Mouse (Mus musculus) embryonic facial prominence, embryonic 12.5 days (tissue): Measurements from ENCODE around the gene Wdr48. TPM values are rescaled to one million over a fixed set of nuclear protein-coding genes. Genes with fewer than 3 reads are reported as not detected.

Source experiments
- ATAC-seq: fragments of 200-750 bp; cut with Nextera tagmentation; 2 replicates; pipeline ENCODE4 v1.8.0; 2017; ENCODE audit not compliant: insufficient number of reproducible peaks, insufficient read depth, low FRiP score, low TSS enrichment
- H3K27ac ChIP-seq: fragments of 300-500 bp; sonication (generic); 2 replicates; pipeline ENCODE4 v1.5.1; 2016; ENCODE audit warnings: mild to moderate bottlenecking
- H3K27me3 ChIP-seq: fragments of 300-500 bp; sonication (generic); 2 replicates; pipeline ENCODE4 v1.6.1; 2016; ENCODE audit warnings: mild to moderate bottlenecking, moderate library complexity
- H3K36me3 ChIP-seq: fragments of 300-500 bp; sonication (generic); 2 replicates; pipeline ENCODE4 v1.6.1; 2016; ENCODE audit warnings: mild to moderate bottlenecking
- H3K4me1 ChIP-seq: fragments of 300-500 bp; sonication (generic); 2 replicates; pipeline ENCODE4 v1.6.1; 2016
- H3K4me2 ChIP-seq: fragments of 300-500 bp; sonication (generic); replicated peaks from 2 replicates; pipeline ENCODE4 v1.6.1; 2016; ENCODE audit warnings: mild to moderate bottlenecking, moderate library complexity
- H3K4me3 ChIP-seq: fragments of 300-500 bp; sonication (generic); 2 replicates; pipeline ENCODE4 v1.5.1; 2016; ENCODE audit warnings: mild to moderate bottlenecking
- H3K9ac ChIP-seq: fragments of 300-500 bp; sonication (generic); 2 replicates; pipeline ENCODE4 v1.6.1; 2016; ENCODE audit warnings: mild to moderate bottlenecking, moderate library complexity
- H3K9me3 ChIP-seq: fragments of 300-500 bp; sonication (generic); 2 replicates; pipeline ENCODE4 v1.6.1; 2016; ENCODE audit warnings: mild to moderate bottlenecking, moderate library complexity
- WGBS: fragments of 180-500 bp; shearing (Covaris S2); methylation state at CpG from one replicate; pipeline ENCODE4 v1.1.7; 2016; 5-methylcytosine and 5-hydroxymethylcytosine counted together
- polyA plus RNA-seq: library from polyadenylated mRNA; unstranded; fragments of >200 nt; fragmentation: Nextera tagmentation; extraction: Ambion mirVana; gene quantifications from 2 replicates; pipeline ENCODE4 v1.2.1, GENCODE M21; 2016

Wdr48 gene
- polyA plus RNA-seq, 1 experiment from 2014 or later: 69.6 TPM

- Histone ChIP-seq H3K9me3 (no peaks in the 10 kb centered on the region), H3K4me1 (no peaks in the 10 kb centered on the region), H3K4me2 (no peak overlapping the region), H3K27ac (no peak overlapping the region), H3K4me3 (no peak overlapping the region), H3K36me3 (peaks cover 91% of the 10 kb centered on the region), H3K27me3 (no peaks in the 10 kb centered on the region), H3K9ac (no peak overlapping the region)
- no peak for ATAC-seq
- 75% methylated on average over 5 of the region's 5 CpGs for WGBS
Measured at GRCm38 (mm10) chr9:119926497-119926896, 31.8 kb downstream of the Wdr48 start.

- Histone ChIP-seq H3K4me1 (peaks cover 5% of the 10 kb centered on the region; the same call in 1 of the 2 replicates), H3K9me3 (no peaks in the 10 kb centered on the region), H3K27ac (no peak overlapping the region), H3K27me3 (no peaks in the 10 kb centered on the region), H3K4me2 (no peak overlapping the region), H3K9ac (no peak overlapping the region), H3K36me3 (peaks cover 52% of the 10 kb centered on the region), H3K4me3 (no peak overlapping the region)
- 92% methylated on average over 12 of the region's 12 CpGs for WGBS
- no peak for ATAC-seq
Measured at GRCm38 (mm10) chr9:119932358-119932757, 37.7 kb downstream of the Wdr48 start.

DNA sequence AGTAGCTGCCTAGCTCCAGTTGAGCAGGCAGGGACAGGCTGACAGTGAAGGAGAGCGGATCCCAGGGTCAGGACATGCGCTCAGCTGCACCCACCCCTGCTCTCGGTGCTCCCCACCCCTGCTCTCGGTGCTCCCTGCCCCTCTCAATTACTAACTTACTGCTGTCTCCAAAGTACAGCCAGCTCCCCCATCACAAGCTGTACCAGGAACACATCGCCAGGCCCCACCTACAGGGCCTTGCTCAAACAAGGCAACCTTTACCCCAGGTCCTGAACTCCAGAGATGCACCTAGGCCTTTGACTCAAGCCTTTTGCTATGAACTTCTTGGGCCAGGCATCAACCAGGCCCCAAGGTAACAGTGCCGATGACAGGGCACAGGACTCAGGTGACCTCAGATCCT, 39.0 kb downstream of the Wdr48 start:
- Histone ChIP-seq H3K4me1 (peaks cover 9% of the 10 kb centered on the region; the same call in 1 of the 2 replicates), H3K36me3 (peaks cover 39% of the 10 kb centered on the region), H3K27ac (no peak overlapping the region), H3K9me3 (no peaks in the 10 kb centered on the region), H3K9ac (no peak overlapping the region), H3K4me3 (no peak overlapping the region), H3K4me2 (no peak overlapping the region), H3K27me3 (no peaks in the 10 kb centered on the region)
- no peak for ATAC-seq
- WGBS: 91% methylated on average over 6 of the region's 6 CpGs

GRCm38 (mm10) chr9:119937005-119937773, 42.5 kb downstream of the Wdr48 start, which contains the start of the genes Gorasp1 and Ttc21a:
Gene Gorasp1 (minus strand): TSS chr9:119937565.
Gene Ttc21a (plus strand): TSS chr9:119937606.
- H3K27ac ChIP-seq: peak within 1 kb of the TSS; percentile 73
- ATAC-seq: peak; percentile 87

GRCm38 (mm10) chr9:119938496-119938895, 43.8 kb downstream of the Wdr48 start:
- Histone ChIP-seq H3K27ac (no peak overlapping the region), H3K9ac (no peak overlapping the region), H3K9me3 (no peaks in the 10 kb centered on the region), H3K36me3 (no peaks in the 10 kb centered on the region), H3K27me3 (no peaks in the 10 kb centered on the region), H3K4me1 (peaks cover 22% of the 10 kb centered on the region), H3K4me3 (no peak overlapping the region), H3K4me2 (no peak overlapping the region)
- no peak for ATAC-seq
- WGBS: 85% methylated on average over 4 of the region's 4 CpGs

More at GRCm38 (mm10) chr9:119937005-119937773, 42.5 kb downstream of the Wdr48 start, which contains the start of the genes Gorasp1 and Ttc21a:
- Histone ChIP-seq H3K9ac (peak within 1 kb of the TSS; percentile 88), H3K4me2 (peak within 1 kb of the TSS; percentile 70), H3K27me3 (no peaks in the 10 kb centered on the region), H3K4me3 (peak within 1 kb of the TSS; percentile 85), H3K4me1 (peaks cover 22% of the 10 kb centered on the region), H3K9me3 (no peaks in the 10 kb centered on the region), H3K36me3 (peaks cover 7% of the 10 kb centered on the region; the same call in 1 of the 2 replicates)
- WGBS: 1% methylated on average over 39 of the region's 40 CpGs

GRCm38 (mm10) chr9:119939646-119940045, 45.0 kb downstream of the Wdr48 start:
- Histone ChIP-seq H3K27ac (peak overlapping the region; percentile 50; the same call in 1 of the 2 replicates), H3K4me3 (no peak overlapping the region), H3K4me1 (peaks cover 22% of the 10 kb centered on the region), H3K9me3 (no peaks in the 10 kb centered on the region), H3K36me3 (no peaks in the 10 kb centered on the region), H3K9ac (no peak overlapping the region), H3K27me3 (no peaks in the 10 kb centered on the region), H3K4me2 (no peak overlapping the region)
- ATAC-seq: no peak
- 28% methylated on average over 10 of the region's 10 CpGs for whole genome bisulfite sequencing

DNA sequence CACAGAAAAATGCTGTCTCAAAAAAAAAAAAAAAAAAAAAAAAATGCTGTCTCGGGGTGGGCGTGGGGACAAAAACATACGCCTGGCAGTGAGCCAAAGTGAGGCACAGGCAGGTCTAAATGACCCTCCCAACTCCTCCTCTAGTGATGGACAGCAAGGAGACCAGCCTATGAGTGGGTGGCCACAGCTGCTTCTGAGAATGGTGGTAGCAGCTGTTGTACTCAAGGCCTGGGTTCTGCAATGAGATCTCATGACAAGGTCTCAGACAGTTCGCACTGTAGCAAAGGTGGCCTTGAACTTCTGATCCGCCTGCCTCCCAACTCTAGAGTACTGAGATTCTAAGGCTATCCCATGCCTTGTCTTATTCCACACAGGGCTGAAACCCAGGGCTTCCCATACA, 46.7 kb downstream of the Wdr48 start:
- ATAC-seq: no peak
- no peaks in the 10 kb centered on the region for H3K9me3 ChIP-seq
- no peak overlapping the region for H3K9ac ChIP-seq
- H3K27ac ChIP-seq: no peak overlapping the region
- H3K27me3 ChIP-seq: no peaks in the 10 kb centered on the region
- peaks cover 20% of the 10 kb centered on the region for H3K4me1 ChIP-seq
- H3K4me2 ChIP-seq: no peak overlapping the region
- H3K36me3 ChIP-seq: no peaks in the 10 kb centered on the region
- H3K4me3 ChIP-seq: no peak overlapping the region
- 81% methylated on average over 5 of the region's 5 CpGs for WGBS

GRCm38 (mm10) chr9:119941861-119942260, 47.2 kb downstream of the Wdr48 start:
- Histone ChIP-seq H3K4me1 (peaks cover 17% of the 10 kb centered on the region), H3K9me3 (no peaks in the 10 kb centered on the region), H3K9ac (no peak overlapping the region), H3K36me3 (no peaks in the 10 kb centered on the region), H3K4me3 (no peak overlapping the region), H3K27ac (no peak overlapping the region), H3K4me2 (no peak overlapping the region), H3K27me3 (no peaks in the 10 kb centered on the region)
- ATAC-seq: no peak
- 80% methylated on average over 14 of the region's 14 CpGs for WGBS

GRCm38 (mm10) chr9:119943326-119943725, 48.6 kb downstream of the Wdr48 start:
- H3K27ac ChIP-seq: no peak overlapping the region
- H3K27me3 ChIP-seq: no peaks in the 10 kb centered on the region
- H3K4me2 ChIP-seq: no peak overlapping the region
- no peaks in the 10 kb centered on the region for H3K9me3 ChIP-seq
- no peaks in the 10 kb centered on the region for H3K36me3 ChIP-seq
- 61% methylated on average over 1 of the region's 1 CpGs for WGBS
- no peak overlapping the region for H3K9ac ChIP-seq
- H3K4me1 ChIP-seq: peaks cover 13% of the 10 kb centered on the region
- ATAC-seq: no peak
- H3K4me3 ChIP-seq: no peak overlapping the region

DNA sequence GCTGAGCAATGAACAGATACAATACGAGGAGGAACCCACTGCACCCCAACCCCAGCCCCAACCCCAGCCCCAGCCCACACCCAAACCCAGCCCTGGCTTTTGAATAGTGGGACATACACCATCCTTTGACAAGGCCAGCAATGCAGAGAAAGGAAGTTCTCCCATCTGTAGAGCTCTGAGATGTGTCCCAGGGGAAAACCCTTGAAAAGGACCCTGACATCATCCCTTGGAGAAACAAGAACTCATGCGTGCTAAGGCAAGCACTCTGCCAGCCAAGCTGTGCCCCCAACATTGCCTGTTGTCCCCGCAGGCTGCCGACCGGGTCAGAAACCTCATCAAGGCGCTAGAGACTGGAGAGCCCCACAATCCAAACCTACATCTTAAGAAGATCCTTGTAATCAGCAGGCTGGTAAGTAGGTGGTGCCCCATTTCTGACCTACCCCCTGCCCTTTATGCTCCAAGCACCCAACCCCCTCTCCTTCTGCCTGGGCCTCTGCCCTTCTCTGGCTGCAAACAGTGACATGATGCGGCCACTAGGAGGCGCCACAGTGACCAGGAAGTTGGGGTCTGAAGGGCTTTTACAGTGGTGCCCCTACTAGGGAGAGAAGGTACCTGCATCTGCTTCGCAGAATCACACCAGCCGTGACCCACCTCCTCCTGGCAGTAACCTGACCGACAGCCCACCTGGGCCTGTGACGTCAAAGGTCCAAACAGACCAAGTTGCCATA, 50.7 kb downstream of the Wdr48 start:
- no peak overlapping the region for H3K4me3 ChIP-seq
- no peak overlapping the region for H3K27ac ChIP-seq
- no peaks in the 10 kb centered on the region for H3K27me3 ChIP-seq
- H3K36me3 ChIP-seq: no peaks in the 10 kb centered on the region
- 76% methylated on average over 12 of the region's 12 CpGs for WGBS
- peaks cover 6% of the 10 kb centered on the region; the same call in 1 of the 2 replicates for H3K4me1 ChIP-seq
- H3K9me3 ChIP-seq: no peaks in the 10 kb centered on the region
- no peak overlapping the region for H3K9ac ChIP-seq
- no peak for ATAC-seq
- no peak overlapping the region for H3K4me2 ChIP-seq

GRCm38 (mm10) chr9:119948804-119949203, 54.1 kb downstream of the Wdr48 start:
- no peak overlapping the region for H3K27ac ChIP-seq
- no peaks in the 10 kb centered on the region for H3K27me3 ChIP-seq
- H3K4me3 ChIP-seq: no peak overlapping the region
- ATAC-seq: no peak
- H3K9ac ChIP-seq: no peak overlapping the region
- no peak overlapping the region for H3K4me2 ChIP-seq
- H3K9me3 ChIP-seq: no peaks in the 10 kb centered on the region
- H3K4me1 ChIP-seq: peaks cover 5% of the 10 kb centered on the region; the same call in 1 of the 2 replicates
- 45% methylated on average over 3 of the region's 3 CpGs for WGBS
- H3K36me3 ChIP-seq: no peaks in the 10 kb centered on the region
